Mouse (Mus musculus): ENCODE measurements around the gene Etv5. TPM values are rescaled to one million over a fixed set of nuclear protein-coding genes. Genes with fewer than 3 reads are reported as not detected.

Etv5 gene
- total and polyA plus RNA-seq, 3 experiments = 2.6 to 4.5 (median 3.5) TPM

- Histone ChIP-seq H3K27ac (ENCODE audit: insufficient read depth, low read depth) (no peak overlapping the region), H3K9me3 (replicated peaks; ENCODE audit: low read length) (peaks cover 20% of the 10 kb centered on the region), H3K79me2 (replicated peaks; ENCODE audit: control insufficient read depth, extremely low read depth, insufficient read depth, poor library complexity, severe bottlenecking) (no peaks in the 10 kb centered on the region), H3K36me3 (replicated peaks in 1 of 2; ENCODE audit: control insufficient read depth in 1 of 2, insufficient read depth in 1 of 2, low read length in 1 of 2) (no peaks in the 10 kb centered on the region), H3K9ac (ENCODE audit: insufficient read depth, low read depth) (no peak overlapping the region), H3K4me3 (replicated peaks in 1 of 3; ENCODE audit: low read depth in 2 of 3, low read length in 2 of 3, poor library complexity in 1 of 3) (no peak overlapping the region), H3K4me1 (ENCODE audit: control insufficient read depth in 1 of 2, insufficient read depth in 2 of 2) (peaks cover 0 to 14% of the 10 kb centered on the region in 2 experiments; a peak in 2 of 4 replicates), H3K27me3 (replicated peaks) (peaks cover 6% of the 10 kb centered on the region), H3K4me2 (ENCODE audit: insufficient read depth, low read depth, poor library complexity, severe bottlenecking) (no peak overlapping the region)
- in situ Hi-C loops (cut with MboI; ENCODE audit: low pct_ligation_motif_present, low pct_unique_long_range_greater_than_20kb, low sequenced_read_pairs) (no loop called here), dilution Hi-C loops (cut with MboI; ENCODE audit: extremely low pct_ligation_motif_present, extremely low pct_unique_long_range_greater_than_20kb, low sequenced_read_pairs) (no loop called here)
- DNase-seq (ENCODE audit: extremely low read depth) = no peak
- TF ChIP-seq MAZ (IDR thresholded peaks at IDR 0.05; ENCODE audit: low read depth, low read length) (no peak), MEF2A (IDR thresholded peaks at IDR 0.05; ENCODE audit: borderline replicate concordance, low read depth, low read length) (no peak), JUND (conservative IDR thresholded peaks at IDR 0.05; ENCODE audit: low read depth, low read length) (no peak), MXI1 (IDR thresholded peaks at IDR 0.05; ENCODE audit: low read depth, low read length) (no peak), ETS1 (conservative IDR thresholded peaks at IDR 0.05; ENCODE audit: low read depth, low read length) (no peak), KAT2A (IDR thresholded peaks at IDR 0.05; ENCODE audit: insufficient replicate concordance, low read length) (no peak), ZMIZ1 (IDR thresholded peaks at IDR 0.05; ENCODE audit: low read depth, low read length) (no peak), POLR2A (IDR thresholded peaks at IDR 0.05; ENCODE audit: low read depth, low read length) (no peak), MAX (IDR thresholded peaks at IDR 0.05; ENCODE audit: low read length) (no peak), CHD1 (IDR thresholded peaks at IDR 0.05; ENCODE audit: low read depth, low read length) (no peak), ELF1 (IDR thresholded peaks at IDR 0.05; ENCODE audit: low read depth, low read length) (no peak), ZKSCAN1 (IDR thresholded peaks at IDR 0.05; ENCODE audit: borderline replicate concordance, low read depth, low read length) (no peak)
These were observed 8.6 kb upstream of the Etv5 start for GRCm38 (mm10) chr16:22448093-22448492.

GRCm38 (mm10) chr16:22444786-22445185 lies 5.3 kb upstream of the Etv5 start:
- Histone ChIP-seq H3K4me3 (replicated peaks in 1 of 3; ENCODE audit: low read depth in 2 of 3, low read length in 2 of 3, poor library complexity in 1 of 3) (no peak overlapping the region), H3K4me2 (ENCODE audit: insufficient read depth, low read depth, poor library complexity, severe bottlenecking) (no peak overlapping the region), H3K9me3 (replicated peaks; ENCODE audit: low read length) (peaks cover 20% of the 10 kb centered on the region), H3K9ac (ENCODE audit: insufficient read depth, low read depth) (no peak overlapping the region), H3K36me3 (replicated peaks in 1 of 2; ENCODE audit: control insufficient read depth in 1 of 2, insufficient read depth in 1 of 2, low read length in 1 of 2) (no peaks in the 10 kb centered on the region), H3K79me2 (replicated peaks; ENCODE audit: control insufficient read depth, extremely low read depth, insufficient read depth, poor library complexity, severe bottlenecking) (no peaks in the 10 kb centered on the region), H3K4me1 (ENCODE audit: control insufficient read depth in 1 of 2, insufficient read depth in 2 of 2) (peaks cover 0 to 19% of the 10 kb centered on the region in 2 experiments; a peak in 2 of 4 replicates), H3K27ac (ENCODE audit: insufficient read depth, low read depth) (no peak overlapping the region), H3K27me3 (replicated peaks) (peaks cover 13% of the 10 kb centered on the region)
- TF ChIP-seq MAFK (IDR thresholded peaks at IDR 0.05; ENCODE audit: insufficient replicate concordance, low read length) (no peak), TBP (conservative IDR thresholded peaks at IDR 0.05; ENCODE audit: low read depth, low read length) (no peak), NELFE (IDR thresholded peaks at IDR 0.05; ENCODE audit: low read depth, low read length) (no peak), BHLHE40 (IDR thresholded peaks at IDR 0.05; ENCODE audit: low read depth, low read length) (no peak), POLR2AphosphoS2 (IDR thresholded peaks at IDR 0.05; ENCODE audit: low read depth, low read length) (no peak), USF2 (conservative IDR thresholded peaks at IDR 0.05; ENCODE audit: low read depth, low read length) (no peak), SIN3A (IDR thresholded peaks at IDR 0.05; ENCODE audit: low read length) (no peak), GABPA (IDR thresholded peaks at IDR 0.05; ENCODE audit: insufficient replicate concordance, low read depth, low read length) (no peak)
- dilution Hi-C loops (cut with MboI; ENCODE audit: extremely low pct_ligation_motif_present, extremely low pct_unique_long_range_greater_than_20kb, low sequenced_read_pairs) = no loop called here
- in situ Hi-C loops (cut with MboI; ENCODE audit: low pct_ligation_motif_present, low pct_unique_long_range_greater_than_20kb, low sequenced_read_pairs) = loop anchor here (5.0 kb wide), 1 partner anchor 93 kb away; no protein-coding TSS in a partner anchor
- DNase-seq (ENCODE audit: extremely low read depth) = peak; percentile 36

All from CH12.LX (cell line).